ENCODE assay signal across 8 mouse cellular contexts in the genomic region with DNA sequence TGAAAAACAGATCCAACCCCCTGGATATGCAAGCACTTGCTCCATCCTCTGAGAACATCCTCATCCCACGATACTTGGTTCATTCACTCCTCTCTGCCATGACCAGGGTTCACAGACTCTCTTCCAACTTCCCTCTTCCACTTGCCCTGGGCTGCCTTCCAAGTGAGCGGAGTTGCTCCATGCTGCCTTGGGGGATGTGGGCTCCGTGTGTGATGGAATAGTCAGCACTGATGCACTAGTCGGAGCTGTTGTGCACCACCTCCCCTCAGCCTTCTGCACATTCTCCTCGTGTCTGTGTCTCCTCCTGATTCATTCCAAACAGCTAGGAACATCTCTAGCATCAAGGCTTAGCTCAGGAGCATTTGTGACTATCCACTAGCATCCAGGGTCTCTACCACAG.
DNase-seq lines count a peak whose midpoint lies in the region.

No protein-coding gene starts in this region.

- intact Hi-C loops in gastrocnemius, postnatal 14 days (cut with DNase I; ENCODE audit: low total_unique reads): no loop called here
- intact Hi-C loops in left cerebral cortex, postnatal 25 days (cut with DNase I): loop anchor here (1.0 to 10.0 kb wide), 4 partner anchors 26 to 388 kb away; no protein-coding TSS in a partner anchor

- peak; percentile 11 for DNase-seq in cerebellum, adult 11-12 months
- DNase-seq in cerebellum, adult 9-11 months: no peak
- peak; percentile 69 for DNase-seq in NIH3T3 (ENCODE audit: low read depth)
- DNase-seq in gastrocnemius, postnatal 14 days: peak; percentile 50
- peak; percentile 53 to 83 for DNase-seq in left cerebral cortex, postnatal 25 days (ENCODE audit: low spot score in 2 of 2)
- DNase-seq in thymus, postnatal 36 days: no peak
- no peak for DNase-seq in B cell, adult 2 months
- no peak for DNase-seq in spleen, adult 18-20 months

Comparison
In these comparisons a context has a peak if more than half of its experiments do, and no peak if none do; other contexts are left out.
1. DNase-seq: peak in cerebellum, adult 11-12 months (single experiment), NIH3T3 (single experiment), gastrocnemius, postnatal 14 days (single experiment) and left cerebral cortex, postnatal 25 days (2 of 2); none in cerebellum, adult 9-11 months (single experiment), thymus, postnatal 36 days (0 of 2), B cell, adult 2 months (0 of 2) and spleen, adult 18-20 months (0 of 2).